In genomic region chr17:60717494-60717893, GRCm38 (mm10) we compare ENCODE assay signal across 28 mouse cellular contexts.
"Had no signal": no experiment of that assay in that cellular context is flagged by ENCODE, and none has a peak within 500 bp of the region (broad histone marks: within the 10 kb centered on the region; RNA-seq: fewer than 3 reads in every experiment).

No protein-coding gene starts in this region.

- H3K9me3 ChIP-seq: embryonic facial prominence, embryonic 10.5 days; embryonic facial prominence, embryonic 12.5 days; embryonic facial prominence, embryonic 13.5 days; embryonic facial prominence, embryonic 15.5 days; forebrain, embryonic 10.5 days; forebrain, embryonic 12.5 days; forebrain, embryonic 13.5 days; forebrain, embryonic 15.5 days had no signal

- H3K4me2 ChIP-seq: embryonic facial prominence, embryonic 12.5 days; embryonic facial prominence, embryonic 13.5 days; embryonic facial prominence, embryonic 15.5 days; forebrain, embryonic 12.5 days; forebrain, embryonic 13.5 days; forebrain, embryonic 15.5 days had no signal

- H3K27ac ChIP-seq: embryonic facial prominence, embryonic 10.5 days; embryonic facial prominence, embryonic 12.5 days; embryonic facial prominence, embryonic 13.5 days; embryonic facial prominence, embryonic 15.5 days; forebrain, embryonic 10.5 days; forebrain, embryonic 12.5 days; forebrain, embryonic 13.5 days; forebrain, embryonic 15.5 days; gastrocnemius, adult 2 months had no signal

- H3K27me3 ChIP-seq: embryonic facial prominence, embryonic 12.5 days; embryonic facial prominence, embryonic 13.5 days; embryonic facial prominence, embryonic 15.5 days; forebrain, embryonic 12.5 days; forebrain, embryonic 13.5 days; forebrain, embryonic 15.5 days had no signal

- H3K36me3 ChIP-seq: embryonic facial prominence, embryonic 10.5 days; embryonic facial prominence, embryonic 12.5 days; embryonic facial prominence, embryonic 13.5 days; embryonic facial prominence, embryonic 15.5 days; forebrain, embryonic 10.5 days; forebrain, embryonic 12.5 days; forebrain, embryonic 15.5 days had no signal

- DNase-seq: cerebellum, adult 2 months; cerebellum, adult 8-10 months; cerebellum, adult 9-10 months; cerebellum, adult 9-11 months; cerebellum, postnatal 10 days; cerebellum, postnatal 14 days; cerebellum, postnatal 25 days; cerebellum, postnatal 36 days; embryo, embryonic 11 days; forebrain, postnatal 0 days; gastrocnemius, adult 2 months; gastrocnemius, postnatal 10 days; gastrocnemius, postnatal 14 days; gastrocnemius, postnatal 25 days; gastrocnemius, postnatal 36 days; heart, adult 11 months; heart, adult 18-20 months had no signal

- ATAC-seq: forebrain, embryonic 13.5 days; forebrain, embryonic 14.5 days; forebrain, embryonic 15.5 days; forebrain, embryonic 16.5 days; forebrain, postnatal 0 days had no signal

- H3K4me1 ChIP-seq: embryonic facial prominence, embryonic 10.5 days; embryonic facial prominence, embryonic 12.5 days; embryonic facial prominence, embryonic 13.5 days; embryonic facial prominence, embryonic 15.5 days; forebrain, embryonic 10.5 days; forebrain, embryonic 12.5 days; forebrain, embryonic 13.5 days; forebrain, embryonic 15.5 days had no signal

- H3K9ac ChIP-seq: embryonic facial prominence, embryonic 12.5 days; embryonic facial prominence, embryonic 13.5 days; embryonic facial prominence, embryonic 15.5 days; forebrain, embryonic 12.5 days; forebrain, embryonic 13.5 days; forebrain, embryonic 15.5 days; forebrain, postnatal 0 days had no signal

- H3K4me3 ChIP-seq: embryonic facial prominence, embryonic 10.5 days; embryonic facial prominence, embryonic 12.5 days; embryonic facial prominence, embryonic 13.5 days; embryonic facial prominence, embryonic 15.5 days; erythroblast, embryonic 14.5 days; forebrain, embryonic 10.5 days; forebrain, embryonic 12.5 days; forebrain, embryonic 13.5 days; forebrain, embryonic 15.5 days; gastrocnemius, adult 2 months had no signal
